Mouse (Mus musculus) bone marrow, adult 2 months (tissue): ENCODE data around the gene Akap11.
"Not testable (repeated sequence)": the region's sequence is repeated elsewhere in the genome, so short reads cannot be mapped to it uniquely, and the experiment has no call there.

Experiments
- CTCF ChIP-seq: fragments of 200-500 bp; IDR thresholded peaks from 2 replicates; pipeline ENCODE4 v1.5.1; 2011; ENCODE audit warnings: low read length, control low read depth; ENCODE audit not compliant: control insufficient read depth, insufficient read depth
- POLR2A ChIP-seq: fragments of 200-500 bp; IDR thresholded peaks from 2 replicates; pipeline ENCODE4 v1.6.1; 2011; ENCODE audit warnings: low read depth, mild to moderate bottlenecking, control low read depth, low read length, borderline replicate concordance; ENCODE audit not compliant: control insufficient read depth

DNA sequence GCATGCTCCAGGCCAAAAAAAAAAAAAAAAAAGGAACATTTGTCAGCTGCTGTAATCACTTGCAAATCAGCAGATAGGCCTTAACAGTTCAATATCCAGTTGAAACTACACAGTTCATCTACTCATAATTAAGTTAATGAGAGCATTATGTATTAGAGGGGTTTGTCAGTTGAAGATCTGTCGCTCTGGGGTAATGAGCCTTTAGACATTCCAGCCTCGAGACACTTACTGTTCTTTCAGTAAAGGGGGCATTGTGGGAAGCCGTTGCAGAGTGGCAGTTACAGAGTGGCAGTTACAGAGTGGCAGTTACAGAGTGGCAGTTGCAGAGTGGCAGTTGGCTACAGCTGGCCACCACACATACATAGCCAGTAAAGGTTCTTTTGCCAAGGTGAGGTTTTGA, 18.2 kb upstream of the Akap11 start:
- not testable (repeated sequence) for TF ChIP-seq CTCF, POLR2A
